Mouse (Mus musculus): ENCODE measurements around the gene Slc16a10. TPM values are rescaled to one million over a fixed set of nuclear protein-coding genes. Genes with fewer than 3 reads are reported as not detected.

Slc16a10 gene
- polyA plus RNA-seq (2021; fragmentation: Nextera tagmentation), result 0.54 and 0.55 TPM in 2 replicates
- long read RNA-seq, experiment 1, result 0 reads
- long read RNA-seq, experiment 2, full-length matches to known transcripts, result 2 of 7 reads
- long read RNA-seq, experiment 2, partial matches to known transcripts, result 0 of 7 reads
- long read RNA-seq, experiment 2, other reads (novel, unspliced or antisense), result 5 of 7 reads

GRCm38 (mm10) chr10:40141864-40142523 lies at the start of gene Slc16a10:
Gene Slc16a10 (minus strand): TSS chr10:40142258.

GRCm38 (mm10) chr10:40024554-40025428 lies 117.3 kb downstream of the Slc16a10 start, which contains the start of gene Mfsd4b1:
Gene Mfsd4b1 (minus strand): TSS chr10:40025268.

GRCm38 (mm10) chr10:39986466-39986865 lies 155.6 kb downstream of the Slc16a10 start, which contains the start of gene Mfsd4b5:
Gene Mfsd4b5 (minus strand): TSS chr10:39986646.

Other genes with a start within 250 kb of the Slc16a10 start
- gene Mfsd4b4, start 243.0 kb downstream of the Slc16a10 start, polyA plus RNA-seq (2021; fragmentation: Nextera tagmentation), result 2.8 TPM in 2 replicates
- gene Mfsd4b2, start 215.3 kb downstream of the Slc16a10 start, polyA plus RNA-seq (2021; fragmentation: Nextera tagmentation), result not detected in 2 replicates
- gene Mfsd4b3, start 182.1 kb downstream of the Slc16a10 start, polyA plus RNA-seq (2021; fragmentation: Nextera tagmentation), result 0.13 and 0.28 TPM in 2 replicates
- gene Mfsd4b5, start 155.6 kb downstream of the Slc16a10 start, polyA plus RNA-seq (2021; fragmentation: Nextera tagmentation), result 0.09 TPM in 2 replicates
- gene Mfsd4b1, start 117.0 kb downstream of the Slc16a10 start, polyA plus RNA-seq (2021; fragmentation: Nextera tagmentation), result 0.34 and 0.74 TPM in 2 replicates
- 35.3 and 39.2 TPM in 2 replicates for gene Rpf2, start 104.8 kb upstream of the Slc16a10 start, polyA plus RNA-seq (2021; fragmentation: Nextera tagmentation)
- gene Gtf3c6, start 115.8 kb upstream of the Slc16a10 start, polyA plus RNA-seq (2021; fragmentation: Nextera tagmentation), result 48.0 and 55.5 TPM in 2 replicates
- gene Amd1, start 159.9 kb upstream of the Slc16a10 start, polyA plus RNA-seq (2021; fragmentation: Nextera tagmentation), result 38.7 and 70.7 TPM in 2 replicates
- gene Cdk19, start 197.3 kb upstream of the Slc16a10 start, polyA plus RNA-seq (2021; fragmentation: Nextera tagmentation), result 4.4 and 4.8 TPM in 2 replicates